Mouse (Mus musculus) embryonic stem cell, embryonic (primary cell): ENCODE results near the gene Tprg.

Source experiments
- CTCF ChIA-PET, 4 experiments: fragments of 300-600 bp in 2 of 4; fragments of 350-600 bp in 2 of 4; sonication (Branson Sonifier 250); formaldehyde crosslinking; loops; one replicate each; lab custom pipeline; 2022; ENCODE audit warnings: inconsistent platforms in 2 of 4; lab: Charles Lee
- POLR2A ChIA-PET, 4 experiments: fragments of 300-600 bp in 2 of 4; fragments of 350-600 bp in 2 of 4; sonication (Branson Sonifier 250); formaldehyde crosslinking; loops; one replicate each; lab custom pipeline; 2022; ENCODE audit warnings: antibody characterized with exemption in 4 of 4, inconsistent platforms in 1 of 4; lab: Charles Lee

The Tprg gene

DNA sequence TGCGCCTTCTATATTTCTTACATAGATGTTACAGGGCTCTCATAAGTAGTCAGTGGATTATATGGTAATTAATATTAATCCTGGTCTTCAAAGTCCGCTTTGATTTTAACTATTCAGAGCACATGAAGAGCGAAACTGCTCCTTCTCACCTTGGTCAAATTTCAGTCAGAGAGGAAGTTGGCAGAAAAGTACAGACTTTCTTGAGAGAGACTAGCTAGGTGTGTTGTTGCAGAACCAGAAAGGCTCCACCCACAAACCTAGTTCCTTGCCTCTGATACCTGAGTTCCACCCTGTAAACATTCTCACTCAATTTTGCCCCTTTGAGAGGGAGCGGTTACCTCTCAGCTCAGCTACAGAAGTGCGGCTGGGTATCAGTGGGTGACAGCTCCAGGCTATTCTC is at the start of gene Tprg:
TSS of gene Tprg (plus strand) at position 301 of the 400 bp plus-strand sequence.
- CTCF ChIA-PET: no interaction called here
- POLR2A ChIA-PET: no interaction called here

DNA sequence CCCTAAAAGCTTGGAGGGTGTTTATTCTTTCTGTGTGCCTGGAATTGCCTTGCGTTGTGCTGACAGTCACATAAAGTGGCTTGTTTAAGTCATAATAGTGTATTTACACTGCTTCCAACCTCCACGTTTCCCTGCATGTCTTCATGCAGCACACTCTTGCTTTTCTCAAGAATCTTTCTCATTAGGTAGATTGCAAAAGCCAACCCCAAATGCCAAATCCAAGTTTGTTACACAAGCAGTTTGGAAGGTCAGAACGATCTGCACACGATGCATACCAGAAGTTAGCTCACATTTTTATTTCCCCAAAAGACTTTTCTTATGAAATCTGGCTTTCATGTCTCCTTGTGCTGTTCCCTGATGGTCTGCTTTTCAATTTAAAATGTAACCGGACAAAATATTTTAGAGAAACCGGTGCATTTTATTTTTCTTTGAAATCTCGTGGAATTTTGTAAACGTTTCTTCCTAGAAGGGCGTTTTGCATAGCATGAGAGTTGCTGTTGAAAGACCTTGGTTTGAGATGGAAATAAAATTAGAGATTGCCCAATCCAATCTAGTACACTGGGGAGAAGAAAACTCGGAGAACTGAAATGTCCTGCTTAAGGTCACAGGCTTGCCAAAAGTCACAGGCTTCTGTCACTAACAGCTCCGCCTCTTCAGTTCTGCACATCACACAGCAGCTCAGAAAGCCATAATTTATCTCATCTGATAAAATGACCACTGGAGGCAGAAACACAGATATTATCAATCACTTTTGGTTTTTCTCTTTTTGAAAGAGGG is 48.2 kb upstream of the Tprg start:
- ChIA-PET POLR2A (interaction anchor here in 1 of 4 experiments (0.6 kb wide), 1 partner anchor 37 kb away, joined by 3 read pairs; no protein-coding TSS in a partner anchor), CTCF (no interaction called here)

DNA sequence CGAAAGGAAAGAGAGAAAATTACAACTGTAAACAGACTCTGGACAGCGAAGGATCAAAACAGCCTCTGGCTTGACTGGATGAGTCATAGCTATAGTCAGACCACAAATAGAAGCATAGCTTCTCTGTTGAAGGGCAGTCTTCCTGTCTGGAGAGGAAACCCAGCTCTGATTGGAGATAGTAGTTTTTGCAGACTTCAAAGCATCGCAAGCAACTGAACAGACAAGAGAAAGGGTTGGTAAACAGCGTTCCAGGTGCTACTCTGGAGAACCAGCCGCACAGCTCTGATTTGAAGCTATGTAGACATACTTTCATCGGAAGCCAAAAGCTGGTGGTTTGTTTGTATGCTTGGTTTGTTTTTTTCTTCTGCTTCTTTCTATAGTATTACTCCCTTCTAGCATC is 37.7 kb upstream of the Tprg start:
- ChIA-PET CTCF (no interaction called here), POLR2A (no interaction called here)

DNA sequence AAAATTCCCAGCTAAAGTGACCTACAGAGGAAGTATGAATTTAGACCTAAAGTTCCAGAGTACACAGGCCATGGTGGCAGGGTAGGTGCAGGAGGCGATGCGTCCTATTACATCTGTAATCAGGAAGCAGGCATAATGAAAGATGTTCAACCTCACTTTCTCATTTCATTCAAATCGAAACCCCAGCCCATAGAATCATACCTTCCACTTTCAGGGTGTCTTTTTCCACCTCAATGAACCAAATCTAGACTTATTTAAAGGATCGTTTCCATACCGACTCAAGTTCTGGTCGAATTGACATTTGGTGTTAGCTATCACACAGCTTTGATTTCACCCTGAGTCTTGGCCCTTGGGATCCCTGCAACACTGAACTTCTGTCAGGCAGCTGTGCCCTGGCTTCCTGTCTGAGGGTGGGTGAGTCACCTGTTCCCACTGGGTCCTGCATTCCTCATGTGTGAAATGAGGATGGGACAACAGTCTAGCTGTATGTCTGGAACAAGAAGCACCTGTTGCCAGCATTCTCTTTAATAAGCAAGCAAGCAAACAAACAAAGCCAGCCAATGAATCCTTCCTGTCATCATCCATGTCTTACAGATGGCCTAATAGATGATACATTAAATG is 36.4 kb upstream of the Tprg start:
- ChIA-PET CTCF (no interaction called here), POLR2A (no interaction called here)

DNA sequence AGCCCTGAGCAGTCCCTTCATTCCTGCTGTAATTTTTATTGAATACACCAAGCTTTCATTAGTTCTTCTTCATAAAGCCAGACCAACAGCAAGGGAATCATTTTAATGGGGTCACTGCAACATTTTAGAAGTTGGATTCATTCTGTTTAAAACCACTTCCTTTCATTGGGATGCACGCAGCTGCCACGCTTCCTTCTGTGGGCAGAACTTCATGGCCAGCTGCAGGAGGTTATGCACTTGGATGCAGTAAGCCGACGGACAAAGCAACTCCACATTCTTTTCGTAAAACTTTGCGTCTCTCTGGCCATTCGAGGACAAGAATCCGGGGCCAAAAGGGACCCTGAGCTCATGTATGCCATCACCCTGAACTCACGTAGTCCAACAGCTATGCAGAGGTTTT is 35.5 kb upstream of the Tprg start:
- CTCF ChIA-PET: no interaction called here
- POLR2A ChIA-PET: interaction anchor here in 1 of 4 experiments (0.6 kb wide), 1 partner anchor 272 kb away, joined by 5 read pairs; no protein-coding TSS in a partner anchor

DNA sequence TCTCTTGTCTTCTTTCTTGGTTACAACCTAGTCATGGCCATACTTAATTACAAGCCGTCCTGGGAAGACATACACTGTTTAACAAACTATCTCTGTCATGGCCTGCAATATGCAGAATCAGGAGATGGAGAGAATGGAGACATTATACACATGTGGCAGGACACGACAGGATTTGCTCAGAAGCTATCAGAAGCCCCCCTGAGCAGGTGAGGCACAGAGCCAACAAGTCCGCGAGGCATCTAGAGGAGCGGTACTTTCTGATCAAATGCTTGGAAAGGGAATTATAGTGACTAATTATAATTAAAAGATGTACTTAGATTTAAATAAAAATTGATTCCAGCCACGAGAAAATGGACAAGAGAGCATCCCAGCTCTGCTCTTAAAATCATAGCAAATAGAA is 32.0 kb upstream of the Tprg start:
- CTCF ChIA-PET: no interaction called here
- POLR2A ChIA-PET: no interaction called here

DNA sequence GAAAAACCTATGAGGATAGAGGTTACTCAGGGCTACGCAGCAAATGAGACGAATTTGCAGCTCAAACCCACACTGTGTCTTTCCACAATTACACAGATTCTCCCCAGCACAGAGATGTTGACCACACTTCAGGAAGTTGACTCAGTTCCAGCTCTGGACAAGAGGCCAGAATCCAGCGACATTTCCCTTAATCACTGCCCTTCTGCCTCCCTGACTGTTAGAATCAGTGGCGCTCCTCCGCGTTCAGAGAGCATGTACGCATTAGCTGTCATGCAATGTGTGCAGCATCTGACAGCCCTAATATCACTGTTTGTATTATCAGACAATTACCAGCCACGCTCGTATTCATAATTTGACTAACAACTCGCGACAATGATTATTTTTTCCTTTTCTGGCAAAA is 31.4 kb upstream of the Tprg start:
- ChIA-PET CTCF (interaction anchor here in 1 of 4 experiments (0.6 kb wide), 2 partner anchors 487 to 903 kb away, joined by 4 read pairs; no protein-coding TSS in a partner anchor), POLR2A (no interaction called here)

DNA sequence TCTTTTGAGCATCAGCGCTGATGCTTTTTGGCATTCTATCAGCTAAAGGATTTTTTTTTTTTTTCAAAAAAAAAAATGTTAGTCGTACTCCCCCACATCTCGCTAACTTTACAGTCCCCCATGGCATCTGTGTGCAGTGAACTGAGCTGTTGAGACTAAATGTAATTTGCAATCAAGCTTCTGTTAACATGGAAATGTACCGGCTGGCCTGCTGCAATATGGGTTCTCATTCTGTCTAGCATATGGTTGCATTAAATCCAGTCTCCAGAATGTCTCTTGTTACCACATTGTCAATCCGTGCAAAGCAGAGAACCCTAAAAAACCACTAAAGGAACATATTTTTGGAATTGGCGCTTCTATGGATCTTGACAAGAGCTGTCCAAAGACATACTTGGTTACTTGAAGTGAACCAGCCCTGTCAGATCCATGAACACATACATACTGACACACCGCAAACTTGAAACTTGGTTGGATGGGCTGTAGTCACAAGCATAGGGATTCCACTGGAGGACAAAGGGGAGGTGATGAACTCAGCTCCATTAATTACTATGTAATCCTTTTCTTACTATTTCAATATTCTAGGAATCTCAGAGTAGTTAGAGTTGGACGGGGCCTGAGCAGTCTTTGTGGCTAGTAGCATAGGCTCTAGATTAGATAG is 30.9 kb upstream of the Tprg start:
- POLR2A ChIA-PET: no interaction called here
- CTCF ChIA-PET: interaction anchor here in 1 of 4 experiments (0.6 kb wide), 2 partner anchors 487 to 904 kb away, joined by 4 read pairs; no protein-coding TSS in a partner anchor

DNA sequence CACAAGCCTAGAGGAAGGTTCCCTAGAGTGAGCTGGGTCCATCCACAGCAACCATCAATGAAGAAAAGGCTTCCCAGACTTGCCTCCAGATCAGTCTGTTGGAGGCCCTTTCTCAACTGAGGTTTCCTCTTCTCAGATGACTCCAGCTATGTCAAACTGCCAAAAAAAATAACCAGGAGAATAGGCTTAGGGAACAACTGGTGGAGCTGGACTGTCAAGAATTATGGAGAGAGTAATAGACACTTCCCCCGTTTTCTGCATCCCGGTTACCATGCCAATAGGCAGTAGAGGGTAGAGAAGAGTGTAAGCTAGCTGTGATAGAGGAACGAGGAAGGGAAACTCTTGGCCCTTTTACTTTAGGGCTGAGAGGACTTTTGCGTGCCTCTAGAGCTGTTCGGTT is 24.3 kb upstream of the Tprg start:
- ChIA-PET CTCF (no interaction called here), POLR2A (no interaction called here)

DNA sequence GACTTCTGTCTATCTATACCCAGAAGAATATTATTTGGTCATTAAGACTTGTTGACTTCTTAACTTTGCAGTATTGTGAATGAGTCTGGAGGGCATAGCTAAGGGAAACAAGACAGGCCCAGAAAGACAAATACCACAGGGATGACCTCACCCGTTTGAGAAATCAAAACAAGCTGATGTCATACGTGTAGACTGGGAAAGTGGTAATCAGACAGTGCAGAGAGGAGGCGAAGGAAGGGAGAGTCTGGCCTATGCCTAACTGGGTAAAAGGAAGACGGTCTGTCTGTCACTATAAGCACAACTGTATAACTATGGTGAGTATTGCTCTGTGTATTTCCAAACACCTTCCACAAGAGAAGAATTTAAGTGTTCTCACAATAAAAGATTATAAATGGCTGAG is 23.7 kb upstream of the Tprg start:
- CTCF ChIA-PET: no interaction called here
- POLR2A ChIA-PET: no interaction called here

DNA sequence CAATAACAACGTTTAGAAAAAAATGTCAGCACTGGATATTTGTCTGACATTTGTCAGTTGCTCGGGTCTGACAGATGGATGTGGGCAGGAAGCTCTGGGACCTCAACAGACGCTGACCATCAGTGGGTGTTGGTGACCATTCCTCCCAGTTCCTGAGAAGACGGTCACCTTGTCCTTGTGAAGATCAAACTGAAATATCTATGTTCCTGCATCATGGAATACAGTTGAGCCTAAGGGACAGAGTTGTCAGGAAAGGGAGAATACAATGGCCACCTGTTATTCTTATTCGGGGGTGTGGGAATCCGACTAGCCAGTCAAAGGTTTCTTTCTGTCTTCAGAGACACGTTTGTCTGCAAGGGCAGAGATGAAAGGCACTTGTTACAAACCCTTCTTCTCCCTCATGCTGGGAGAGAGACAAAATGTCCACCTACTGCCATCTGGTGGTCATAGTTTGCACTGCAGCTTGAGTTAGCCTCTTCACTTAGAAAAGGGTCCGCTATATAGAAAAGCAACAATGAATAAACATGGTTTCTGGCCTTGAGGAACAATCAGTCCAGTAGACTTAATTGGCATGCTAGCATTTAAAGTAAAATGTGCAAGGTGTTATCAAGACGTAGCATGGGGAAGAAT is 23.0 kb upstream of the Tprg start:
- CTCF ChIA-PET: interaction anchor here in 3 of 4 experiments (0.5 to 1.4 kb wide), 4 partner anchors 10 to 1283 kb away, joined by 3 to 4 read pairs (median 3); no protein-coding TSS in a partner anchor
- POLR2A ChIA-PET: no interaction called here

DNA sequence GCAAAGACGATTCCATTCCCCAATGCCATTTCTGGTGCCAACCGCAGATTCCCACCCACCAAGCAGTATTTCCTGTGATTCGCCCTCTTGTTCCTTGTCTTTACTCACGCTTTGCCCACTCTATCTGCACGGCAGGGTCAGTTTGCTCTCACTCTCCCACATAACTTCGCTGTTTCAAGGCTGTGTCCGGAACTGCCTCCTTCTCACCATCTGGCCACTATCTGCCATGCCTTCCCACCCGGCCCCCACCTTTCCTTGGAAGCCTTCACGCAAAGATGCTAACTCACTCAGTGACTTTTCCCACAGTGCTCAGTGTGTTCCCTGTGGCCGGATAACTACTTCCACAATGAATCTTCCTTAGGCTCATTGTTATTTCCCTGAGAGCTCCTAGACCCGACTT is 21.4 kb upstream of the Tprg start:
- POLR2A ChIA-PET: no interaction called here
- CTCF ChIA-PET: no interaction called here

DNA sequence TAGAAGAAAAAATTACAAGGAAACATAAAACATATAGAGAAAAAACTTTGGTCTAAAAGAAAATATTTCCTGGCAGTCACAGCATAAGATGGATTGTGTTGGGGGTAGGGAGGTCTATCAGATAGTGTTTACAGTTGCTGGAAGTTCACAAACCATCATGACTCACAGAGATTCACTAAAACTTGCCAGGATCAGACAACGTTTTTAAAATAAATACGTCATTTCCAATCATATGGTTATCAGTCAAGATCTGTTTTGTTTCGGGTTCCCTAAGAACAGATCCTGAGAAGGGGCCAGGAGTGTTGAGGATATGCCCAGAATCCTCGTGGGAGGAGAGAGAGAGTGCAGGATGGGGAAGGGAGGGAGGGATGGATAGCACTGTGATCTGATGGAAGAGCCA is 18.3 kb upstream of the Tprg start:
- CTCF ChIA-PET: interaction anchor here in 1 of 4 experiments (0.7 kb wide), 1 partner anchor 230 kb away, joined by 3 read pairs; no protein-coding TSS in a partner anchor
- POLR2A ChIA-PET: no interaction called here

DNA sequence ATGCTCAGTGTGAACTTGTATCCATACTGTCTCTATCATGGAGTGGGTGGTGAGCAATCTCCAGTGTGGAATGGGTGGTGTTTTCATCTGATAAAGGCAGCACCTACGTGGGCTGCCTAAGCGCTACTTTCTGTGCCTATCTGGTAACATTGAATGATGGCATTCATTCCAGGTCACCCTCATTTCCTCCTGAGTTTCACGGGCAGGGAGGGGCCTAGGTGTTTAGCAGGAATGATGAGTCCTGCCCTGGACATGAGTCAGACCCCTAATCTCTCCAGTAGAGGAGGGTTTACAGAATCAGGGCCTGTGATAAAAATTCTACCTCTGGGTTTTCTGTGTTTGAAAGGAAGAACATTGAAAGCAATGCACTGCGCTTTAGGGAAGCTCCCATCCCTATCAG is 4.1 kb upstream of the Tprg start:
- CTCF ChIA-PET: no interaction called here
- POLR2A ChIA-PET: no interaction called here

DNA sequence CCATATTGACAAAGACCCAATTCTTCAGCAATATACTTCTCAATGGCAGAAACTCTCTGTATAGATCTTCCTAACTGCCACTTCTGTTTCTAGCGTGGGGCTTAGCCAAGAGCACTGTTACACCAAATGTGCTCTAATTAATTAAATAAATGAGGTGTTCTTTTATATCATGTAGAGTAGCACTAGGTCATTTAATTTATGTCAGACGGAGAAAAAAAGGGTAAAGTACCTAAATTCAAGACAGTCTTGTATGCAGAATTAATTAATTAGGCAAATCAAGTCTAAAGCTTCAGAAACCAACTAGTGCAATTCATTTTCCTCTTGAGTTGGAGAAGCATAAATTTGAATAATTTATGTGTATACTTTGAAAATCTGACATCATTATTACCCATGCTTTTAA is 7.1 kb downstream of the Tprg start:
- ChIA-PET POLR2A (no interaction called here), CTCF (no interaction called here)

DNA sequence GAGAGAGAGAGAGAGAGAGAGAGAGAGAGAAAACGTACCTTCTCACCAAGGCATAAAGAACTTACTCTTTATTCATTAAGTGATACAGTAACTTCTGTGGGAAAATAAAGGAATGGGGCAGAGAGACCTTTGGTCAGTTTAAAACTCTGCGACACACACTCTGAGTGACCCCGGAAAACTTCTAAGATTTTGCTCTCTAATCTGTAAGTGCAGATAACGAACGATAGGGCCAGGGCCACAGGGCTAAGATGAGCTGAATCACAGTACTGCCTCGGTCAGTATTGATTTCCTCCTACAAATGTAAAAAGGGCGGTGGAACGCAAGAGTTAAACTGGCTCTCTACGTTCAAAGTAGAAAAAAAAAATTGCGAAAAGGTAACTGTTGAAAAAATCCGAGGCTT is 8.9 kb downstream of the Tprg start:
- ChIA-PET CTCF (no interaction called here), POLR2A (no interaction called here)

DNA sequence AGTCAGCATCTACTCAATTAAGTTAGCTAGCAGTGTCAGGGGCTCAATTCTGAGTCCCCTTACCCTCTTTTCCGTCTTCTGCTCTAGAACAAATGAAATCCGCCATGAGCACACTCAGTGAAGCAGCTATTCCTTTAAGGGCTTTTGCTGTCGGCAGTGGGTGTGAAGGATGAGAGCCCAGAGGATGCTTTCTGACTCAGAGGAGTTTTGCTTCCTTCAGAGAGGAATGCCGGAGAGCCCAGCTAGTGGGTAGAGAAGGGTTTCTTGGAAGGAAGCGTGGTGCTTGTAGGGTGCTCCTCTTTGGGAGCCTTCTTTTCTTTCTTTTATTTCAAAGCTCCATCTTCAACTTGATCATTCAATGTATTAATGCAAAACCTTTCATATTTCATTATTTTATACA is 10.1 kb downstream of the Tprg start:
- POLR2A ChIA-PET: interaction anchor here in 1 of 4 experiments (1.0 kb wide), 1 partner anchor 38 kb away, joined by 3 read pairs; no protein-coding TSS in a partner anchor
- CTCF ChIA-PET: no interaction called here

DNA sequence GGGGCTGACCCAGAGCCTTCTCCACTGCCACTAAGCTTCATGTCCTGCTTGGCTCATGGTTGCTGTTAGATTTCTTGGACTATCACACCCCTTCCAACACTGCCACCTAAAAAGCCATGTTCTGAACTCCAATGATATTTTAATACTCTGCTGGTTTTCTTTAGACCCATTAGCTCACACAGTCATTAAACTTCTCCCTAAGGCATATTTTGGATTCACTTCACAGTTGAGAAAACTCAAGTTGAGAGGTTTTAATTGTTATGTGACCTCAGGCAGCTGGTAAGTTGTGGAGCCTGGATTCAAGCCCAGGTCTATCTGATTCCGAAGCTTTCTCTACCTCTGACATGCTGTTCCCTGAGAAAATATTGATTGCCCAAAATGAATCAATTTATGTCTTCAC is 11.6 kb downstream of the Tprg start:
- POLR2A ChIA-PET: no interaction called here
- CTCF ChIA-PET: no interaction called here

DNA sequence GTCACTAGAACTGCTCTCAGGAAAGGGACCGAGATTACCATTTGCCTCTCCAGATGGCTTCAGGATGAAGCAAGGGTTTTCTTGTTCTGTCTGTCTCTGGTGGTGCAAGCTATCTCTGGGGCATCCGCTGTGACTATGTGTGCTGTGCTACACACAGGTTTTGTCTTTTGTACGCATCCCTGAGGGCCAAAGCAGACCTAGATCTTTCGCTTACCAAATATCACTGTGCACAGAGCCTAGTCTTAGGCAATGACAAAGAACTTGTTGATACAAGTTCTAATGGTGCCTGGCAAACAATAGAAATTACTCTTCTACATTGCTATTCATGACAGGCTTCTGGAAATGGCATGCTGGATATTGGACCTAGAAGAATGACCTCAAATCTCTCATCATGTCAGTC is 16.0 kb downstream of the Tprg start:
- POLR2A ChIA-PET: interaction anchor here in 1 of 4 experiments (0.5 kb wide), 1 partner anchor 1314 kb away, joined by 5 read pairs; the partner anchor contains the start of gene Gm37419
- CTCF ChIA-PET: no interaction called here

DNA sequence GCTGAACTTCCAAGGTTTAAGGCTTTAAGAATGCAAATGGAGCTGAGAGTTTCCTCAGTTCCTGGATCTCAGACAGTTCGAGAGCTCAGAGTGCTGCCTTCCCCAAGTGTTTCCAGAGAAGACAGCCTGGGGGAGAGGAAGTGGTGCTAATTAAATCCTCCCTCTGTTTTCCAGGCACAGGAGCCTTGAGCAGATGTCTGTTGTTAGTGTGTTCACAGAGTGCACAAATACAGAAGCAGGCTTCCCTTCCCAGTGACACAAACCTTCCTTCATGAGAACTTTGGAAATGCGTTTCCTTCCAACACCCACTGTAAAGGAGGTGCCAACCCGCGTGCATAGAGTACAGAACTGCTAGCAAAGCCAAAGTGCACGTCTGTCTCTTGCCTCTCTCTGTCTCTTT is 27.4 kb downstream of the Tprg start:
- POLR2A ChIA-PET: no interaction called here
- CTCF ChIA-PET: no interaction called here
